Mouse (Mus musculus): ENCODE results near the gene Tmem204. TPM values are rescaled to one million over a fixed set of nuclear protein-coding genes. Genes with fewer than 3 reads are reported as not detected.

Gene Tmem204
- total RNA-seq, 2 experiments from 2014 or later, result not detected

- peak; percentile 80 for ATAC-seq (replicated peaks; ENCODE audit: low FRiP score, low TSS enrichment, poor library complexity, severe bottlenecking)
Measured at GRCm38 (mm10) chr17:25089158-25089557, 5.8 kb upstream of the Tmem204 start.

GRCm38 (mm10) chr17:25086724-25087123, 3.3 kb upstream of the Tmem204 start:
- no peak for ATAC-seq (replicated peaks; ENCODE audit: low FRiP score, low TSS enrichment, poor library complexity, severe bottlenecking)

- no peak for ATAC-seq (replicated peaks; ENCODE audit: low FRiP score, low TSS enrichment, poor library complexity, severe bottlenecking)
Measured at GRCm38 (mm10) chr17:25084835-25085385, 1.5 kb upstream of the Tmem204 start.

GRCm38 (mm10) chr17:25082887-25083286, 504 bp downstream of the Tmem204 start:
- no peak for ATAC-seq (replicated peaks; ENCODE audit: low FRiP score, low TSS enrichment, poor library complexity, severe bottlenecking)

GRCm38 (mm10) chr17:25082081-25082847, 1.1 kb downstream of the Tmem204 start:
- ATAC-seq (replicated peaks; ENCODE audit: low FRiP score, low TSS enrichment, poor library complexity, severe bottlenecking), result no peak

- ATAC-seq (replicated peaks; ENCODE audit: low FRiP score, low TSS enrichment, poor library complexity, severe bottlenecking), result no peak
Measured at GRCm38 (mm10) chr17:25080960-25081381, 2.4 kb downstream of the Tmem204 start.

GRCm38 (mm10) chr17:25080210-25080609, 3.2 kb downstream of the Tmem204 start:
- no peak for ATAC-seq (replicated peaks; ENCODE audit: low FRiP score, low TSS enrichment, poor library complexity, severe bottlenecking)

GRCm38 (mm10) chr17:25077771-25078372, 5.5 kb downstream of the Tmem204 start:
- ATAC-seq (replicated peaks; ENCODE audit: low FRiP score, low TSS enrichment, poor library complexity, severe bottlenecking), result no peak

- no peak for ATAC-seq (replicated peaks; ENCODE audit: low FRiP score, low TSS enrichment, poor library complexity, severe bottlenecking)
Measured at GRCm38 (mm10) chr17:25076906-25077305, 6.5 kb downstream of the Tmem204 start.

GRCm38 (mm10) chr17:25068690-25069089, 14.7 kb downstream of the Tmem204 start:
- no peak for ATAC-seq (replicated peaks; ENCODE audit: low FRiP score, low TSS enrichment, poor library complexity, severe bottlenecking)

- ATAC-seq (replicated peaks; ENCODE audit: low FRiP score, low TSS enrichment, poor library complexity, severe bottlenecking), result no peak
Measured at GRCm38 (mm10) chr17:25067442-25067851, 15.9 kb downstream of the Tmem204 start.

GRCm38 (mm10) chr17:25066595-25066994, 16.8 kb downstream of the Tmem204 start:
- no peak for ATAC-seq (replicated peaks; ENCODE audit: low FRiP score, low TSS enrichment, poor library complexity, severe bottlenecking)

GRCm38 (mm10) chr17:25065189-25065588, 18.2 kb downstream of the Tmem204 start:
- no peak for ATAC-seq (replicated peaks; ENCODE audit: low FRiP score, low TSS enrichment, poor library complexity, severe bottlenecking)

GRCm38 (mm10) chr17:25064351-25064750, 19.0 kb downstream of the Tmem204 start:
- no peak for ATAC-seq (replicated peaks; ENCODE audit: low FRiP score, low TSS enrichment, poor library complexity, severe bottlenecking)

- peak; percentile 92 for ATAC-seq (replicated peaks; ENCODE audit: low FRiP score, low TSS enrichment, poor library complexity, severe bottlenecking)
Measured at GRCm38 (mm10) chr17:25063872-25064271, 19.5 kb downstream of the Tmem204 start.

- no peak for ATAC-seq (replicated peaks; ENCODE audit: low FRiP score, low TSS enrichment, poor library complexity, severe bottlenecking)
Measured at GRCm38 (mm10) chr17:25063261-25063660, 20.1 kb downstream of the Tmem204 start.

- no peak for ATAC-seq (replicated peaks; ENCODE audit: low FRiP score, low TSS enrichment, poor library complexity, severe bottlenecking)
Measured at GRCm38 (mm10) chr17:25057041-25057440, 26.4 kb downstream of the Tmem204 start.

GRCm38 (mm10) chr17:25053274-25053673, 30.1 kb downstream of the Tmem204 start:
- no peak for ATAC-seq (replicated peaks; ENCODE audit: low FRiP score, low TSS enrichment, poor library complexity, severe bottlenecking)

GRCm38 (mm10) chr17:25047143-25047542, 36.2 kb downstream of the Tmem204 start:
- ATAC-seq (replicated peaks; ENCODE audit: low FRiP score, low TSS enrichment, poor library complexity, severe bottlenecking), result no peak

GRCm38 (mm10) chr17:25045281-25045680, 38.1 kb downstream of the Tmem204 start:
- ATAC-seq (replicated peaks; ENCODE audit: low FRiP score, low TSS enrichment, poor library complexity, severe bottlenecking), result no peak

- ATAC-seq (replicated peaks; ENCODE audit: low FRiP score, low TSS enrichment, poor library complexity, severe bottlenecking), result no peak
Measured at GRCm38 (mm10) chr17:25044879-25045278, 38.5 kb downstream of the Tmem204 start.

Measured in megakaryocyte-erythroid progenitor cell, adult 5-6 weeks (primary cell).